Mouse (Mus musculus) spleen, adult 2 months (tissue): Measurements from ENCODE around the gene Gm20388.

Experiments used
- CTCF ChIP-seq: fragments of 200-500 bp; IDR thresholded peaks from 2 replicates; pipeline ENCODE4 v1.5.1; 2011; ENCODE audit warnings: mild to moderate bottlenecking, inconsistent platforms; ENCODE audit not compliant: insufficient read depth, insufficient read length, insufficient replicate concordance; ENCODE audit errors: extremely low read depth
- POLR2A ChIP-seq: fragments of 200-500 bp; IDR thresholded peaks from 2 replicates; pipeline ENCODE4 v1.6.1; 2011; ENCODE audit warnings: low read depth, low read length, inconsistent platforms

DNA sequence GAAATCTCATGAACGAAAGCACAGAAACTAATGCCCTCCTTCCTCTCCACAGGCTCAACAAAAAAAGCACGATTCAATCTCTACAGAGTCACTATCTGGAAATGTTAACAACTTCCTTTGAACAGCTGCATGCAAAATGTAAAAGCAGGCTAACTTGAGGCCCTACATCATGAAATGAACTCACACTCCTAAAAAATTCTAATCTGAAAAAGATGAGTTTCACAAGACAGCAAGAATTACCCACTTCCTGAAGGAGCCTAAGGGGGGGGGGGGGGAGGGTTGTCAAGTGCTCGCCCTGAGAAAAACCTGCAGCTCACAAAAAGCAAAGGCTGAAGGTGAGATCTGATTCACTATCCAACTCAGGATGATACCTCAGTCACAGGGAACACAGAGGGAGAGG lies 3104.4 kb downstream of the Gm20388 start:
- TF ChIP-seq CTCF (no peak), POLR2A (no peak)
